Mouse (Mus musculus) heart, embryonic 11.5 days (tissue): ENCODE data around the gene Cxcr1. TPM values are rescaled to one million over a fixed set of nuclear protein-coding genes. Genes with fewer than 3 reads are reported as not detected.

Experiments used
- ATAC-seq: fragments of 200-750 bp; cut with Nextera tagmentation; replicated peaks from 2 replicates; pipeline ENCODE4 v1.8.0; 2017; ENCODE audit warnings: moderate library complexity; ENCODE audit not compliant: insufficient number of reproducible peaks, low FRiP score, low TSS enrichment
- H3K27ac ChIP-seq: fragments of 300-500 bp; sonication (generic); 2 replicates; pipeline ENCODE4 v1.5.1; 2014; ENCODE audit warnings: mild to moderate bottlenecking, low read depth, low read length
- H3K27me3 ChIP-seq: fragments of 300-500 bp; sonication (generic); 2 replicates; pipeline ENCODE4 v1.6.1; 2014; ENCODE audit warnings: mild to moderate bottlenecking, low read length, mixed read lengths; ENCODE audit not compliant: control insufficient read depth, insufficient read depth
- H3K36me3 ChIP-seq: fragments of 300-500 bp; sonication (generic); 2 replicates; pipeline ENCODE4 v1.6.1; 2014; ENCODE audit warnings: mild to moderate bottlenecking, low read length, moderate library complexity, mixed read lengths; ENCODE audit not compliant: control insufficient read depth, insufficient read depth
- H3K4me1 ChIP-seq: fragments of 300-500 bp; sonication (generic); 2 replicates; pipeline ENCODE4 v1.6.1; 2014; ENCODE audit warnings: low read length; ENCODE audit not compliant: control insufficient read depth, insufficient read depth
- H3K4me2 ChIP-seq: fragments of 300-500 bp; sonication (generic); 2 replicates; pipeline ENCODE4 v1.6.1; 2014; ENCODE audit warnings: mild to moderate bottlenecking, moderate library complexity
- H3K4me3 ChIP-seq: fragments of 300-500 bp; sonication (generic); 2 replicates; pipeline ENCODE4 v1.5.1; 2014; ENCODE audit warnings: low read depth, low read length
- H3K9ac ChIP-seq: fragments of 300-500 bp; sonication (generic); 2 replicates; pipeline ENCODE4 v1.6.1; 2014; ENCODE audit warnings: mild to moderate bottlenecking, low read depth, low read length, moderate library complexity
- H3K9me3 ChIP-seq: fragments of 300-500 bp; sonication (generic); replicated peaks from 2 replicates; pipeline ENCODE4 v1.6.1; 2016; ENCODE audit warnings: low read length; ENCODE audit not compliant: control insufficient read depth
- WGBS: fragments of 180-500 bp; shearing (Covaris S2); extraction: QIAGEN DNeasy Blood & Tissue Kit; methylation state at CpG from one replicate; pipeline ENCODE4 v1.1.7; 2014; ENCODE audit not compliant: insufficient replicate concordance; 5-methylcytosine and 5-hydroxymethylcytosine counted together
- polyA plus RNA-seq: library from polyadenylated mRNA; unstranded; fragments of >200 nt; fragmentation: Nextera tagmentation; extraction: Ambion mirVana; gene quantifications from 2 replicates; pipeline ENCODE4 v1.2.1, GENCODE M21; 2014

Gene Cxcr1
- polyA plus RNA-seq, 1 experiment from 2014 or later: not detected

DNA sequence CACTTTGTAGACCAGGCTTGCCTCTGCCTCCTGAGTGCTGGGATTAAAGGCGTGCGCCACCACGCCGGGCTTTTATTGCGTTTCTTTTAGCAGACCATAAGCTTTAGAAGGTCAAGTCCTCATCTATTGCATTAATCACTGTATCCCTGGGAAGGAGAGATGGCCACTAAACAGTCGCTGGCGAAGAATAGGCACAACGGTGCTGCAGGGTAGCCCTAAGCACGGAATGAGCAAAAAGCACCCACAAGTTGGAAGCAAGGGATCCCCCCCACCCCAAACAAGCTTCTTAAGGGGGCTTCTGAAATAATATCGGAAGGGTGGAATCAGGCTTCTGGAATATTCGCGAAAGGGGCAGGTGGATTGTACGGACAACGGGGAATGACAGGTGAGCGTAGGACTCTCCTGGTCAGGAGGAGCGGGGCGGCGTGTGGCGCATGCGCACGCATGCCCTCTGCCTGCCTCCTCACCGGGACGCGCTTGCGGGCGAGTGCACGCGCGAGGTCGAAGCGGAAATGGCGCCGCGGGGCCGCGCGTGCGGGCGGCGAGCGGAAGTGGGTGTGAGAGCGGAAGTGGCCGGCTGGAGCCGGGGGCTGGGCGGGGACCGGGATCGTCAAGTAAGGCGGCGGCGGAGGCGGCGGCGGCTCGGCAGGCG is 41.6 kb upstream of the Cxcr1 start, which contains the start of gene Arpc2:
Gene Arpc2 (plus strand): TSS at position 147 of the 652 bp plus-strand sequence.
- H3K9ac ChIP-seq: peak within 1 kb of the TSS; percentile 88
- H3K4me1 ChIP-seq: peaks cover 35% of the 10 kb centered on the region
- H3K9me3 ChIP-seq: no peaks in the 10 kb centered on the region
- peak; percentile 88 for ATAC-seq
- peak within 1 kb of the TSS; percentile 97 for H3K27ac ChIP-seq
- 2% methylated on average over 54 of the region's 55 CpGs for WGBS
- H3K27me3 ChIP-seq: no peaks in the 10 kb centered on the region
- peak within 1 kb of the TSS; percentile 78 for H3K4me2 ChIP-seq
- no peaks in the 10 kb centered on the region for H3K36me3 ChIP-seq
- H3K4me3 ChIP-seq: peak within 1 kb of the TSS; percentile 76

GRCm38 (mm10) chr1:74230992-74231391 is 36.6 kb upstream of the Cxcr1 start:
- no CpG with 5 or more reads among the region's 1 CpGs for WGBS
- no peak overlapping the region for H3K4me2 ChIP-seq
- no peaks in the 10 kb centered on the region for H3K4me1 ChIP-seq
- no peak overlapping the region for H3K9ac ChIP-seq
- no peaks in the 10 kb centered on the region for H3K9me3 ChIP-seq
- no peak for ATAC-seq
- H3K27ac ChIP-seq: no peak overlapping the region
- H3K4me3 ChIP-seq: no peak overlapping the region
- H3K36me3 ChIP-seq: no peaks in the 10 kb centered on the region
- H3K27me3 ChIP-seq: no peaks in the 10 kb centered on the region

- Histone ChIP-seq H3K27me3 (no peaks in the 10 kb centered on the region), H3K4me3 (no peak overlapping the region), H3K4me2 (no peak overlapping the region), H3K9me3 (no peaks in the 10 kb centered on the region), H3K4me1 (no peaks in the 10 kb centered on the region), H3K36me3 (no peaks in the 10 kb centered on the region), H3K27ac (no peak overlapping the region), H3K9ac (no peak overlapping the region)
- 60% methylated on average over 2 of the region's 2 CpGs for WGBS
- no peak for ATAC-seq
These were observed 35.5 kb upstream of the Cxcr1 start for GRCm38 (mm10) chr1:74229942-74230341.

GRCm38 (mm10) chr1:74227317-74227716 is 32.9 kb upstream of the Cxcr1 start:
- Histone ChIP-seq H3K9me3 (no peaks in the 10 kb centered on the region), H3K36me3 (no peaks in the 10 kb centered on the region), H3K4me1 (no peaks in the 10 kb centered on the region), H3K4me3 (no peak overlapping the region), H3K27ac (no peak overlapping the region), H3K27me3 (no peaks in the 10 kb centered on the region), H3K4me2 (no peak overlapping the region), H3K9ac (no peak overlapping the region)
- 57% methylated on average over 7 of the region's 7 CpGs for WGBS
- no peak for ATAC-seq

DNA sequence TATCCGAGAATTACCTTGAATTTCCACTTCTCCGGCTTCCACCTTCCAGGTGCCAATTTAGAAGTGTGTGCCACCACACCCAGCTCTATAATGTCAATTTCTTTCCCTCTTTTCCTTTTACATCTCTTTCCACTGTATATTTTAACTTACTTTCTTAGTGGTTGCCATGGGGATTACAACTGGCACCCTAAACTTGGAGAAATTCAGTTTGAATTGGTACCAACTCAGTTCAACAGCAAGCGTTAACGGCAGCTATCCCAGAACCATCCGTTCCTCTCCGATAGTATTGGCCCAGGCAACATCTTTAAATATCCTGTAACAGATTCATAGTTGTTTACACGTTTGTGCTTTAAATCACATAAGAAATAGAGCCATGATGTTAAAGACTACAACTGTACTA is 25.5 kb upstream of the Cxcr1 start:
- Histone ChIP-seq H3K4me2 (no peak overlapping the region), H3K36me3 (no peaks in the 10 kb centered on the region), H3K4me3 (no peak overlapping the region), H3K27ac (no peak overlapping the region), H3K4me1 (no peaks in the 10 kb centered on the region), H3K27me3 (no peaks in the 10 kb centered on the region), H3K9me3 (no peaks in the 10 kb centered on the region), H3K9ac (no peak overlapping the region)
- no peak for ATAC-seq
- WGBS: 84% methylated on average over 7 of the region's 7 CpGs

DNA sequence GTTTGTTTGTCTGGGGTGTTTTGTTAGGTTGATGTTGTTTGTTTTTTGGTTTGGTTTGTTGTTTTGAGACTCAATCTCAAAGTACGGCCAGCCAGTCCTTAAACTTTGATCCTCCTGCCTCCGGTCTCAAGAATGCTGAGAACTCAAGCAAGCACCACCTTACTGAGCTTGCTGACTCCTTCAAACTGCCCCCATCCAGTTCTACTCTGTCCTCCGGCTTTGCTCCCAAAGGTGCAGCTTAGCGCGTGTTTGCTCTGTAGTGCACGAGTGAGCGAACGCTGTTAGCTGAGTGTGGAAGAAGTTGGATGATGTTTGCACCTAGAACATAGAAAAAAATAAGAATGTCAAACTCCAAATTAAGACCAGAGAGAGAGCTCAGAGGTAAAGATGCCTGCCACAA is 14.5 kb upstream of the Cxcr1 start:
- Histone ChIP-seq H3K36me3 (no peaks in the 10 kb centered on the region), H3K27me3 (no peaks in the 10 kb centered on the region), H3K4me3 (no peak overlapping the region), H3K9ac (no peak overlapping the region), H3K27ac (no peak overlapping the region), H3K4me1 (no peaks in the 10 kb centered on the region), H3K4me2 (no peak overlapping the region), H3K9me3 (no peaks in the 10 kb centered on the region)
- WGBS: 86% methylated on average over 8 of the region's 8 CpGs
- ATAC-seq: no peak

DNA sequence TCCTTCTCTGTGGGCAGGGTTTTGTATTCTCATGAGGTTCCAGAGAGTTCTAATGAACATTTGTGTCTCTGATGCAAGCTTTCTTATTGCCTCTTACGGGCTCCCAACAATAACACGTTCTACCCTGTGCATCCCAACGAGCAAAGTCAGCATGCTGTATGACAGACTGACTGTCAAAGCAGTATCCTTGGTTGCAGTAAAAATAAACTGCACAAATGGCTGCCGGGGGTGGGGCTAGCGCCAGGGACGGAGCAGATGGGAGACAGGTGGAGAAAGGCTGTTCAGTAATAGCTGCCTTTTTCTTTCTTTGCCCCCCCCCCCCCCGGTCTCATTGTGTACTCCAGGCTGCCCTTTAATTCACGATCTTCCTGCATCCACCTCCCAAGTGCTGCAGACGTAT is 13.5 kb upstream of the Cxcr1 start:
- H3K4me1 ChIP-seq: no peaks in the 10 kb centered on the region
- H3K27me3 ChIP-seq: no peaks in the 10 kb centered on the region
- no peak overlapping the region for H3K4me3 ChIP-seq
- H3K4me2 ChIP-seq: no peak overlapping the region
- no peak overlapping the region for H3K9ac ChIP-seq
- no peaks in the 10 kb centered on the region for H3K36me3 ChIP-seq
- no peak for ATAC-seq
- H3K9me3 ChIP-seq: no peaks in the 10 kb centered on the region
- H3K27ac ChIP-seq: no peak overlapping the region
- WGBS: 70% methylated on average over 9 of the region's 9 CpGs

GRCm38 (mm10) chr1:74206642-74207041 is 12.2 kb upstream of the Cxcr1 start:
- H3K36me3 ChIP-seq: no peaks in the 10 kb centered on the region
- H3K4me3 ChIP-seq: no peak overlapping the region
- no peaks in the 10 kb centered on the region for H3K4me1 ChIP-seq
- 74% methylated on average over 8 of the region's 8 CpGs for WGBS
- H3K4me2 ChIP-seq: no peak overlapping the region
- H3K9ac ChIP-seq: no peak overlapping the region
- H3K27me3 ChIP-seq: no peaks in the 10 kb centered on the region
- no peak for ATAC-seq
- H3K27ac ChIP-seq: no peak overlapping the region
- H3K9me3 ChIP-seq: no peaks in the 10 kb centered on the region

DNA sequence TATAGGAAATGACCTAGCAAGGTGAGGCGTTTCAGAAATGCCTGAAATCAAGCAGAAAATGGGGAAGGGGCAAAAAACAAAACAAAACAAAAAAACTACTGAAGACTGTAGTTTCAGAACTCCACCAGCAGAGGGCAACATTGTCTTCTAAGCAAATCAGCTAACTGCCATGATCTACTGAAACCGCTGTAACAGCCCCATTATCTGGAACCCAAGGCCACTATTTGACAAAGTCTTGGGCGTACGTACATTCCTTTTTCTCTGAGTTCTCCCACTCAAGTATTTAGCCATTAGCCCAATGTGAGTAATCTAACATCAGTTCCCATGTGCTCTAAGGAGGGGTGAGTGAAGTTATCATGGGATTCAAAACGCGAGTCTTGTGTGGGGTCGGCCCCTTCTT is 11.4 kb upstream of the Cxcr1 start:
- no peak overlapping the region for H3K4me3 ChIP-seq

More for the DNA sequence above, 11.4 kb upstream of the Cxcr1 start:
- H3K27me3 ChIP-seq: no peaks in the 10 kb centered on the region
- no peak for ATAC-seq
- H3K27ac ChIP-seq: no peak overlapping the region
- no peaks in the 10 kb centered on the region for H3K36me3 ChIP-seq
- H3K9me3 ChIP-seq: no peaks in the 10 kb centered on the region
- H3K9ac ChIP-seq: no peak overlapping the region
- 53% methylated on average over 7 of the region's 7 CpGs for WGBS
- no peak overlapping the region for H3K4me2 ChIP-seq
- H3K4me1 ChIP-seq: no peaks in the 10 kb centered on the region
